Mouse (Mus musculus): ENCODE data around the gene Cfap157. TPM values are rescaled to one million over a fixed set of nuclear protein-coding genes. Genes with fewer than 3 reads are reported as not detected.

The Cfap157 gene
- polyA plus RNA-seq, 1 experiment from 2014 or later: 0.45 TPM

GRCm38 (mm10) chr2:32729547-32729946 is 54.7 kb downstream of the Cfap157 start:
- no peak for DNase-seq (ENCODE audit: low spot score)
- no peaks in the 10 kb centered on the region for H3K9me3 ChIP-seq (replicated peaks; ENCODE audit: low read length)
- ATAC-seq (replicated peaks; ENCODE audit: low FRiP score, low read depth): no peak
- H3K36me3 ChIP-seq (ENCODE audit: insufficient read depth, low read length): no peaks in the 10 kb centered on the region
- no peak overlapping the region for H3K9ac ChIP-seq (ENCODE audit: low read depth, low read length)
- peaks cover 11% of the 10 kb centered on the region; the same call in 1 of the 2 replicates for H3K4me1 ChIP-seq (replicated peaks; ENCODE audit: insufficient read depth, low read length)
- H3K27ac ChIP-seq: no peak overlapping the region
- 0 out of 2 replicates have a peak overlapping the region, but pooled peaks have one; percentile 6 for H3K4me3 ChIP-seq (replicated peaks; ENCODE audit: low read depth, low read length)
- WGBS: 37% methylated on average over 4 of the region's 4 CpGs
- no peak for TF ChIP-seq CTCF (IDR thresholded peaks at IDR 0.05; ENCODE audit: low read depth)
- no peaks in the 10 kb centered on the region for H3K27me3 ChIP-seq (ENCODE audit: insufficient read depth, low read length)
- peak overlapping the region; percentile 51 for H3K4me2 ChIP-seq (ENCODE audit: low read length)

- no peak for TF ChIP-seq CTCF (IDR thresholded peaks at IDR 0.05; ENCODE audit: low read depth)
- Histone ChIP-seq H3K27me3 (ENCODE audit: insufficient read depth, low read length) (no peaks in the 10 kb centered on the region), H3K36me3 (ENCODE audit: insufficient read depth, low read length) (no peaks in the 10 kb centered on the region), H3K4me2 (ENCODE audit: low read length) (peak overlapping the region; percentile 51), H3K4me3 (replicated peaks; ENCODE audit: low read depth, low read length) (peak overlapping the region; percentile 37), H3K27ac (peak overlapping the region; percentile 71), H3K9ac (ENCODE audit: low read depth, low read length) (peak overlapping the region; percentile 63), H3K4me1 (replicated peaks; ENCODE audit: insufficient read depth, low read length) (peaks cover 13% of the 10 kb centered on the region; the same call in 1 of the 2 replicates), H3K9me3 (replicated peaks; ENCODE audit: low read length) (no peaks in the 10 kb centered on the region)
- ATAC-seq (replicated peaks; ENCODE audit: low FRiP score, low read depth) (no peak; the same call in 1 of the 2 replicates), DNase-seq (ENCODE audit: low spot score) (peak; percentile 63)
- WGBS: 45% methylated on average over 7 of the region's 7 CpGs
These were observed 55.8 kb downstream of the Cfap157 start for GRCm38 (mm10) chr2:32728463-32728862.

GRCm38 (mm10) chr2:32727435-32727834 is 56.8 kb downstream of the Cfap157 start:
- DNase-seq (ENCODE audit: low spot score) (peak; percentile 100), ATAC-seq (replicated peaks; ENCODE audit: low FRiP score, low read depth) (peak; percentile 96)
- no peak for TF ChIP-seq CTCF (IDR thresholded peaks at IDR 0.05; ENCODE audit: low read depth)
- Histone ChIP-seq H3K36me3 (ENCODE audit: insufficient read depth, low read length) (no peaks in the 10 kb centered on the region), H3K9ac (ENCODE audit: low read depth, low read length) (peak overlapping the region; percentile 63), H3K27ac (peak overlapping the region; percentile 71), H3K4me3 (replicated peaks; ENCODE audit: low read depth, low read length) (peak overlapping the region; percentile 37), H3K27me3 (ENCODE audit: insufficient read depth, low read length) (no peaks in the 10 kb centered on the region), H3K9me3 (replicated peaks; ENCODE audit: low read length) (no peaks in the 10 kb centered on the region), H3K4me1 (replicated peaks; ENCODE audit: insufficient read depth, low read length) (peaks cover 13% of the 10 kb centered on the region; the same call in 1 of the 2 replicates), H3K4me2 (ENCODE audit: low read length) (peak overlapping the region; percentile 51)
- WGBS: 0% methylated on average over 16 of the region's 16 CpGs

Other genes with a start within 250 kb of the Cfap157 start
- 13.9 and 16.9 TPM in 2 replicates for gene Fam102a, start 249.1 kb downstream of the Cfap157 start, polyA plus RNA-seq (2015; fragmentation: Nextera tagmentation; extraction: Ambion mirVana)
- gene Dpm2, start 213.6 kb downstream of the Cfap157 start, polyA plus RNA-seq (2015; fragmentation: Nextera tagmentation; extraction: Ambion mirVana): 105 and 110 TPM in 2 replicates
- 0.42 and 0.61 TPM in 2 replicates for gene Pip5kl1, start 209.6 kb downstream of the Cfap157 start, polyA plus RNA-seq (2015; fragmentation: Nextera tagmentation; extraction: Ambion mirVana)
- 0.08 TPM in 1 of 2 replicates, not detected in the other for gene 9430097D07Rik, start 208.7 kb downstream of the Cfap157 start, polyA plus RNA-seq (2015; fragmentation: Nextera tagmentation; extraction: Ambion mirVana)
- gene St6galnac4, start 197.3 kb downstream of the Cfap157 start, polyA plus RNA-seq (2015; fragmentation: Nextera tagmentation; extraction: Ambion mirVana): 15.8 and 18.1 TPM in 2 replicates
- 13.7 and 15.3 TPM in 2 replicates for gene St6galnac6, start 184.7 kb downstream of the Cfap157 start, polyA plus RNA-seq (2015; fragmentation: Nextera tagmentation; extraction: Ambion mirVana)
- 38.7 and 41.6 TPM in 2 replicates for gene Ak1, start 162.7 kb downstream of the Cfap157 start, polyA plus RNA-seq (2015; fragmentation: Nextera tagmentation; extraction: Ambion mirVana)
- 71.6 and 76.3 TPM in 2 replicates for gene Eng, start 137.8 kb downstream of the Cfap157 start, polyA plus RNA-seq (2015; fragmentation: Nextera tagmentation; extraction: Ambion mirVana)
- gene Fpgs, start 80.3 kb downstream of the Cfap157 start, polyA plus RNA-seq (2015; fragmentation: Nextera tagmentation; extraction: Ambion mirVana): 36.1 and 36.2 TPM in 2 replicates
- gene Cdk9, start 71.4 kb downstream of the Cfap157 start, polyA plus RNA-seq (2015; fragmentation: Nextera tagmentation; extraction: Ambion mirVana): 87.4 and 90.6 TPM in 2 replicates
- 31.1 and 31.3 TPM in 2 replicates for gene Sh2d3c, start 63.4 kb downstream of the Cfap157 start, polyA plus RNA-seq (2015; fragmentation: Nextera tagmentation; extraction: Ambion mirVana)
- 0.11 TPM in 1 of 2 replicates, not detected in the other for gene 6330409D20Rik, start 43.4 kb downstream of the Cfap157 start, polyA plus RNA-seq (2015; fragmentation: Nextera tagmentation; extraction: Ambion mirVana)
- 74.9 and 79.4 TPM in 2 replicates for gene Tor2a, start 27.2 kb downstream of the Cfap157 start, polyA plus RNA-seq (2015; fragmentation: Nextera tagmentation; extraction: Ambion mirVana)
- 0.13 and 0.18 TPM in 2 replicates for gene Ttc16, start 8.8 kb downstream of the Cfap157 start, polyA plus RNA-seq (2015; fragmentation: Nextera tagmentation; extraction: Ambion mirVana)
- 7.0 and 7.8 TPM in 2 replicates for gene Ptrh1, start 8.6 kb downstream of the Cfap157 start, polyA plus RNA-seq (2015; fragmentation: Nextera tagmentation; extraction: Ambion mirVana)
- gene Stxbp1, start 62.8 kb upstream of the Cfap157 start, polyA plus RNA-seq (2015; fragmentation: Nextera tagmentation; extraction: Ambion mirVana): 14.3 and 14.6 TPM in 2 replicates
- gene Fam129b, start 91.7 kb upstream of the Cfap157 start, polyA plus RNA-seq (2015; fragmentation: Nextera tagmentation; extraction: Ambion mirVana): 41.1 and 42.2 TPM in 2 replicates
- gene Rpl12, start 177.1 kb upstream of the Cfap157 start, polyA plus RNA-seq (2015; fragmentation: Nextera tagmentation; extraction: Ambion mirVana): 173 and 195 TPM in 2 replicates
- 8.6 and 9.0 TPM in 2 replicates for gene Lrsam1, start 177.2 kb upstream of the Cfap157 start, polyA plus RNA-seq (2015; fragmentation: Nextera tagmentation; extraction: Ambion mirVana)
- gene Slc2a8, start 197.7 kb upstream of the Cfap157 start, polyA plus RNA-seq (2015; fragmentation: Nextera tagmentation; extraction: Ambion mirVana): 36.8 and 37.1 TPM in 2 replicates

Data from kidney, postnatal 0 days (tissue).